Mouse (Mus musculus): Measurements from ENCODE around the gene Cic.

The Cic gene

DNA sequence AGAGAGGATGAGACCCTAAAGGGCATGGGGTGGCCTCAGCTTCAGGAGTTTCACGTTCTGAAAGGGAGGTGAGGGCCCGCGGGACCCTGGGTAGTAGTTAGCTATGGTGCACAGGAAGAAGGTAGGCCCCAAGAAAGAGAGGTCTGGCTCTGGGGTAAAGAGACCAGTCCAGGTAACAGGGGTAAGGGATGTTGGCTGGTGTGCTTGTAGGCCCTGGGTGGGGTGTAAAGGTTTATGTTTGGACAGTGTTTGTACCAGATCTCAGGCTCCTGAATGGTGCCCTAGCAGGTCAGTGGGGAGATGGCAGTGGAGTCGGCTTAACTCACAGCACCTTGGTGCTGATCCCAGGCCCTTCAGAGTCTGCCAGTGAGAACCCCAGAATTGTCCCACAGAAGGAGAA lies 1.5 kb downstream of the Cic start:
- CTCF ChIA-PET: interaction anchor here (0.6 kb wide), 1 partner anchor 156 kb away, joined by 6 read pairs; no protein-coding TSS in a partner anchor

DNA sequence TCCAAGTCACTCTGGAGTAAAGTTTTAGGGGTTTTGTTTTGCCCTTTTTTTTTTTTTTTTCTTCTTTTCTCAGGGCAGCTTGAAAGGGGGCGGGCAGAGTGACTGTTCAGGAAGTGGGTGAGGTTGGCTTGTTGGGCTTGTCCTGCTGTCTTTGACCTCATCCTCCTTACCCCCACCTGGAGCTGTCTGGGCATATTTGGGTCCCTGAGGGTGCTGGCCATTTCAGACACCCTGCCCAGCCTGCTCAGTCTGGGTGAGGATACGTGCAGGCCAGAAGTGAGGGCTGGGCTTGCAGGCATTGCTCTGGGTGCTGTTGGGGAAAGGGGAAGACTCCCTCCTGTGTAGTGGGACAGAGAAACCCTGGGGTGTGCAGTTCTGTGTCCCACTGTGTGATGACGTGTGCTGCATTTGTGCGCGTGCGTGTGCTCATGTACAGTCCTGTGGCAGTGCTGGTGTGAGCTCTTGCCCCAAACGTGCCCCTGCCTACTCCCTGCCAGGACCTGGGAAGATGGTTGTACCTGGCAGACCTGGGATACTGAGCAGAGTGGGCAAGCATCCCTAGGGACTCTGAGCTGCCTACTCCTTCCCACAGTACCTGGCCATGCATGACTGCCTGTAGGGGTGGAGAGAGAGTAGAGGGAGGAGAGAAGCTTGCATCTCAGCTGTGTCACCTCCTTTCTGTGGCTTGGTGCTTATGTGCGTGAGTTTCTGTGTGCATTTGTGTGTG lies 2.2 kb downstream of the Cic start:
- CTCF ChIA-PET: interaction anchor here (0.6 to 1.0 kb wide), 2 partner anchors 156 to 184 kb away, joined by 3 to 6 read pairs; no protein-coding TSS in a partner anchor

DNA sequence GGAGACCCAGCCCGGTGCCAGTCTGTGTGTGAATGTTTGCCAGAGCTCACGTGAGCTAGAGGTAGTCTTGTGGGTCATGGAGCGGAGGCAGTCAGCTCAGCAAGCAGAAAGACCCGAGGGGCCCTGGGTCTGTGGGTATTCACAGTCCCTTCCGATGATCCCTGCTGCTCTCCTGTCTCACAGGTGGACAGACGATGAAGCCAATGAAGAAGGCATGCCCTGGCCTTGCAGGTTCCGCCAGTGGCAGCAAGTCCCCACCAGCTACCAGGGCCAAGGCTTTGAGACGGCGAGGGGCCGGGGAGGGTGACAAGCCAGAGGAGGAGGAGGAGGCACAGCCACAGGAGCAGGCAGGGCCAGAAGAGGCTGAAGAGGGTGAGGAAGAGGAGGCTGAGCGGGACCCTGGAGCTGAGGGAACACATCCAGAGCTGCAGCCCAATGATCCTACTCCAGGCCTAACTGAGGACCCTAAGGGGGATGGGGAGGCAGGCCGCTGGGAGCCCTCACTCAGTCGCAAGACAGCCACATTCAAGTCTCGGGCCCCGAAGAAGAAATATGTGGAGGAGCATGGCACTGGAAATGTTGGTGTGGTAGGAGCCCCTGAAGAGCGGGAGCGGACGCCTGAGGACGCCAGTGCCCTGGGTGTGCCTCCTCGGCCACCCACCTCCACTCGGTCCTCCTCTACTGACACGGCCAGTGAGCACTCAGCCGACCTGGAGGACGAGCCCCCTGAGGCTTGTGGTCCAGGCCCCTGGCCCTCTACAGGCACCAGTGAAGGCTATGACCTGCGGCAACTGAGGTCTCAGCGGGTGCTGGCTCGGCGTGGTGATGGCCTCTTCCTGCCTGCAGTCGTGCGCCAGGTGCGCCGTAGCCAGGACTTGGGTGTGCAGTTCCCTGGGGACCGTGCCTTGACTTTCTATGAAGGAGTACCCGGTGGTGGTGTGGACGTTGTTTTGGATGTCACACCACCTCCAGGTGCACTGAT lies 3.4 kb downstream of the Cic start:
- CTCF ChIA-PET: interaction anchor here (1.0 kb wide), 1 partner anchor 185 kb away, joined by 3 read pairs; no protein-coding TSS in a partner anchor

DNA sequence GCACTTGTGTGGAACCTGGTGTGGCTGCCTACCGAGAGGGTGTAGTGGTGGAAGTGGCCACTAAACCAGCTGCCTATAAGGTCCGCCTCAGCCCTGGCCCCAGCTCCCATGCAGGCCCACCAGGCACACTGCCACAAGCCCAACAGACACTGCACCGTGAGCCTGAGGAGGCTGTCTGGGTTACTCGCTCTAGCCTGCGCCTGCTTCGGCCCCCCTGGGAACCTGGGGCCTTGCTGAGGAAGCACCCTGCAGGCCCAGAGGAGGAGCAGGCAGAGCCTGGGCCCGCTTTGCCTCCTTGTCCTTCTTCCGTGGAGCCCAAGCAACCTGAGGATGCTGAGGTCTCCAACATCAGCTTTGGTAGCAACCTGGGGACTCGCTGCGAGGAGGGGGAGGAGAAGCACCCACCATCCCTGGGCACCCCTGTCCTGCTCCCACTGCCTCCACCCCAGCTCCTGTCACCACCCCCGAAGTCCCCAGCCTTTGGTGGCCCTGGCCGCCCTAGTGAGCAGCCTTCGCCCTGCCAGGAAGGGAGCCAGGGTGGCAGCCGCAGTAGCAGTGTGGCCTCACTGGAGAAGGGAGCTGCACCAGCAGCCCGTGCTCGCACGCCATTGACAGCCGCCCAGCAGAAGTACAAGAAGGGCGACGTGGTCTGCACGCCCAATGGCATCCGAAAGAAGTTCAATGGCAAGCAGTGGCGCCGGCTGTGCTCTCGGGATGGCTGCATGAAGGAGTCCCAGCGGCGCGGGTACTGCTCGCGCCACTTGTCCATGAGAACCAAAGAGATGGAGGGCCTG lies 4.3 kb downstream of the Cic start:
- CTCF ChIA-PET: no interaction called here

DNA sequence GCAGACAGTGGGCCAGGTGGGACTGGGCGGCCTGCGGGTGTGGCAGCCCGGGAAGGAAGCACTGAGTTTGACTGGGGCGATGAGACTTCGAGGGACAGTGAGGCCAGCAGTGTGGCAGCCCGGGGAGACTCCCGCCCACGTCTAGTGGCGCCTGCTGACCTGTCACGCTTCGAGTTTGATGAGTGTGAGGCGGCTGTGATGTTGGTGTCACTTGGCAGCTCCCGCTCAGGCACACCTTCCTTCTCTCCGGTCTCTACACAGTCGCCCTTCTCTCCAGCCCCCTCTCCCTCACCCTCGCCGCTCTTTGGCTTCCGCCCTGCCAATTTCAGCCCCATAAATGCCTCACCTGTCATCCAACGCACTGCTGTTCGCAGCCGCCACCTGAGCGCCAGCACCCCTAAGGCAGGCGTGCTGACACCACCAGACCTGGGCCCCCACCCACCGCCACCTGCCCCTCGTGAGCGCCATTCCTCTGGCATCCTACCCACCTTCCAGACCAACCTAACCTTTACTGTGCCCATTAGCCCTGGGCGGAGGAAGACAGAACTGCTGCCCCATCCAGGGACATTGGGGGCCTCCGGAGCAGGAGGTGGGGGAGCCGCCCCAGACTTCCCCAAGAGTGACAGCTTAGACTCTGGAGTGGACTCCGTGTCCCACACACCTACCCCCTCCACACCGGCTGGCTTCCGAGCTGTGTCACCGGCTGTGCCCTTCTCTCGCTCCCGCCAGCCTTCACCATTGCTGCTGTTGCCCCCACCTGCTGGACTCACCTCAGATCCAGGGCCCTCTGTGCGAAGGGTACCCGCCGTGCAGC lies 5.1 kb downstream of the Cic start:
- CTCF ChIA-PET: interaction anchor here (0.9 kb wide), 1 partner anchor 55 kb away, joined by 4 read pairs; no protein-coding TSS in a partner anchor

DNA sequence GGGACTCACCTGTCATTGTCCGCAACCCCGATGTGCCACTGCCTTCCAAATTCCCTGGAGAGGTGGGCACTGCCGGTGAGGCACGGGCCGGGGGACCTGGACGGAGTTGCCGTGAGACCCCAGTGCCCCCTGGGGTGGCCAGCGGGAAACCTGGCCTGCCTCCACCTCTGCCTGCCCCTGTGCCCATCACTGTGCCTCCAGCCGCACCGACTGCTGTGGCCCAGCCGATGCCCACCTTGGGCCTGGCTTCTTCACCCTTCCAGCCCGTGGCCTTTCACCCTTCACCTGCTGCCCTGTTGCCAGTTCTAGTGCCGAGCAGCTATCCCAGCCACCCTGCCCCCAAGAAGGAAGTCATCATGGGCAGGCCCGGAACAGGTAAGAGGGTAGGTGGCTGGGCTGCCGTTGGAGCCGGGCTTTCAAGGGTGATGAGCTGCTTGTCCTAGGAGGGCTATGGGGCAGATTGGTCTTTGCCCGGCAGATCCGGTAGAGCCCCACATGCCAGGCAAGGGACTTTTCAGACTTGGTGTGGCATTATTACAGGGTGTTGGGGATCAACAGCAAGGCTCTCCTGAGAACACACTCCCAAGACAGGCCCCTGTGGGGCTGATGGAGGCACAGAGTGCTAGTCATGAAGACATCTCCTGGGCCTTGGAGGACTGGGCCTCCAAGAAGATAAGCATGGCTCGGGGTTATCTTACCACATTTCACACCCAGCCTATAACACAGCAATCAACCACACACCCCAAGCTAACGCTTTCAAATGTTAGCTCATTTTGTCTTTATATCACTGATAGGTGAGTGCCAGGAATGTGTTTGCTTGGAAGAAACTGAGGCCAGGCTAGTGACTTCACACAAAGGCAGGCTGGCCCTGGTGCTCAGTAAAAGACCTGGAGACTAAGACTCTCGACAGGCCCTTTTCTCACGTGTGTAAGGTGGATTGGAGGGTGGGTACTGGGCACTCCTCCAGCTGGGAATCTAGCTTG lies 6.0 kb downstream of the Cic start:
- CTCF ChIA-PET: interaction anchor here (0.9 to 1.0 kb wide), 2 partner anchors 21 to 56 kb away, joined by 4 read pairs; no protein-coding TSS in a partner anchor

DNA sequence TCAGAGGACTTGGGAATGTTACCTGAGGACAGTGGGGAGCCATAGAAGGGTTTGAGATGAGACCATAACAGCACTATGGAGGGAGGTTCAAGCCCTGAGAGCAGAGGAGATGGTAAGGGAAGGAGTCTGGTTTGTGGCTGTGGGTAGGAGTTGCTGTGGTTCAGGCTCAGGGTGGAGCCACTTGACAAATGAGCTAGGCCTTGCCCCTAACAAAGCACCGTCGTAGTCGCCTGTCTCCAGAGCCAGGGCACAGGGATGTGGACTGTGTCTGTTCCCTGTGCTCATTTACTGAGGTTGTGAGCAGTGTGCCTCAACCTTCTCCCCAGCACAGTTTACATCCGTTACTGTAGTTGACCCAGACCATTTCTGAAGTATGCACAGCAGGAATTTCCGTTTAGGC lies 7.1 kb downstream of the Cic start:
- CTCF ChIA-PET: no interaction called here

DNA sequence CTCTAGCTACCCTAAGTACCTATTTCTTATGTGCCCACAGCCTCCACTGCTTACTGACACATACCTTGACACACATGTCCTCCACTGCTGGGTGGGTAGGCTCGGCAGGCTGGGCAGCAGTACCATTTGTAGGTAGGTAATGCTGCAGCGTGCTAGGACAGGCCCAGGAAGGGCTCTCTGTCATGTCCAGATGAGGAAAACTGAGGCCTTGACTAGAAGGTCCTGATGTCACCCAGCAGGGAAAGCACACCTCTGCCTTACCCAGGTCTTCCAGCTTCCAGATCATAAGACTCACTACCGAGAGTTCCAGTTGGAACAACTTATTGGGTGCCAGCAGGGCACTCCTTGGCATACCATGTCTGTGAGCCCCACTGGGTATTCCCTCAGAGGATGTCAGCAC lies 7.5 kb downstream of the Cic start:
- CTCF ChIA-PET: interaction anchor here (0.6 kb wide), 1 partner anchor 70 kb away, joined by 3 read pairs; no protein-coding TSS in a partner anchor

DNA sequence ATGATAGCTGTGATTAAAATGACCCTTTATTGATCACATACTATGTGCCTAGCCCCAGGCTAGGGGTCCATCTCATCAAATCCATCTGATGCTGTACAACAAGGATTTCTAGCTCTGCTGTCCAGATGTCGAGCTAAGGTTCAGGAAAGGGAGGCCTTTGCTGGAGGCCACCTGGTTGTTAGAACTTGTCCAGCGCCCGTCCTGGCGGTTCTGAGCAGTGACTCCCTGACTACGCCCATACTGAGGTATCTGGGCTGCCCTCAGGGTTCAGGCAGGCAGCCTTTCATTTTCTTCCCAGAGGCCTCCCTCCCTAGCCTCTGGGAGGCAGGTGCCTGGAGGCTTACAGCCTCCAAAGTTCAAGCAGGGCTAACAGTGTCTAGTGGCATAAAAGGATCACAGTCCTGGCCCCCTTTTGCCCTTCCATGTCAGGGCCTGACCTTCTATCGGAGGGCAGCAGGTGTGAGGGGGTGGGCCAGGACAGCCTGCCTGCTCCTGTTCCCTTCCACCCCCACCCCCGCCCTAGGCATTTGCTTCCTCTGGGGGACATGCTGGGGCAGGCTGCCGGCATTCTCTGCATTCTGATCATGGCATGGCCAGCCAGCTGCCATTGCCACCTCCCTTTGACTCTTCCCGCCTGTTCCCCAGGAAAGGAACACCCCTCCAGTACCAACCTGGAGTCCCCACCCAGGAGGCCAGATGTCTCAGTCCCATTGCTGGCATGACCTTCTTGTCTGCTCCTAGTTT lies 8.2 kb downstream of the Cic start:
- CTCF ChIA-PET: interaction anchor here (0.6 kb wide), 1 partner anchor 71 kb away, joined by 3 read pairs; no protein-coding TSS in a partner anchor

DNA sequence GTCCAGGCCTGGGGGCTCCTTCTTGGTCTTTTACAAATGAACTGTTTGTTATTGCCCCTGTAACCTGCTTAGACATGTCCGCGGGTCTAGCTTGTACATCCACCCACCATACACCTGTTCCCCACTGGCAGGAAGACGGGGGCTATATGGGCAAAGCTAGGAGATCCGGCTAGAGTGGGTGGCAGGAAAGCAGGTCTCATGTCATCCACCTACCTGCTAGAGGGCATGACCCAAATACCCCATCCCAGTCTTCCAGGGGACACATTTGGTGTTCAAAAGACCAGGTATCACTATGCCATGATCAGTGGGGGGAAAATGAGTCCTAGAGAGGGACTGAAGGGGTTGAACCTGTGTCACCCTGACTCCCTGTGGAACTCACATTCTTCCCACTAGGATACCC lies 9.9 kb downstream of the Cic start:
- CTCF ChIA-PET: interaction anchor here (0.7 kb wide), 1 partner anchor 389 kb away, joined by 3 read pairs; no protein-coding TSS in a partner anchor

DNA sequence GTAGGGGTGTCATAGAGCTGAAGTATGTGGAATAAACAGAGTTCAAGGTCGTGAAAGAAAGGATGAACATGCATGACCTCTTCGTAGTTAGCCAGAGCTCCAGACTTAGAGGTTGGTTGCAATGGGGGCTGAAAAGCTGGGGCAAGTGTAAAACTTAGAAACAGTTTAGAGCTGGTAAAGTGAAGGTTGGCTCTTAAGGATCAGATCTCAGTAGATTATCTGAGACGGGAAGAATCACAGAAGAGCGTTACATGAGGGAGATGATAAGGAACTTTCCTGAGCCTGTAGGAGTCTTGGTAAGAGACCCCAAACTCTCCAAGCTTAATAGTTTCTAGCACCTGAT lies 10.5 kb downstream of the Cic start:
- CTCF ChIA-PET: interaction anchor here (0.5 to 0.7 kb wide), 6 partner anchors 81 to 388 kb away, joined by 3 to 11 read pairs (median 4); no protein-coding TSS in a partner anchor

DNA sequence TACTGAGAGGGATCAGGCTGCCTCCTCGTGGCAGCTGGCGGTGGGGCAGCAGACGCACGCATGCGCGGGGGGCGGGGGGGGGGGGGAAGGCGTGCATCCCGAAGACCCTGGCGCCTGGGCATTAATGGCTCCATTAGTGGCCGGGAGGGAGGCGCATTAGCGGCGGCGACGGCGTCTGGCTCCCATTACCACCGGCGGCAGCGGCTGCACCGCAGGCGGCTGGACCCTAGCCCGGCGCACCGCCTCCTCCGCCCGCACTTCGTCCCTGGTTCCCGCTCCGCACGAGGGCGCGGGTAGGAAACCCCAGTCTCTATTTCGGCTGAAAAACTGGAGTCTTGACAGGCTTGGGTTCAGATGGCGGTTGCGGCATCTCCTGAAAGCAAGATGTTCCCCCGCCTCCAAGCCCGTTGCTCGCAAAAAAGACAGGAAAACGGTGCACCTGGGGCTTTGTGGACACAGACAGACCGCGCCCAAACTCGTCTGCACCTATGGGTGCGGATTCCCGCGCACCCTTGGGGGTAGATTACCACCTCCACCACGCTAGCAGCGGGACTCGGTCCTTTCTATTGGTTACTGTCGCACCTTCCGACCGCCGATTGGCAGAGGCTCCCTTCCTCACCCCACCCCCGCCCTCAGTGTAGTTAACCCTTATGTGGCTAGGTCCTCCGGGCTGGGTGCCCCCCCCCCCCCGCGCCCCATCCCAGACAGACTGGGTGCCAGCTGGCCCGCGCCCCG lies 11.0 kb downstream of the Cic start:
- CTCF ChIA-PET: interaction anchor here (0.5 to 0.7 kb wide), 6 partner anchors 82 to 172 kb away, joined by 3 to 11 read pairs (median 6); no protein-coding TSS in a partner anchor

DNA sequence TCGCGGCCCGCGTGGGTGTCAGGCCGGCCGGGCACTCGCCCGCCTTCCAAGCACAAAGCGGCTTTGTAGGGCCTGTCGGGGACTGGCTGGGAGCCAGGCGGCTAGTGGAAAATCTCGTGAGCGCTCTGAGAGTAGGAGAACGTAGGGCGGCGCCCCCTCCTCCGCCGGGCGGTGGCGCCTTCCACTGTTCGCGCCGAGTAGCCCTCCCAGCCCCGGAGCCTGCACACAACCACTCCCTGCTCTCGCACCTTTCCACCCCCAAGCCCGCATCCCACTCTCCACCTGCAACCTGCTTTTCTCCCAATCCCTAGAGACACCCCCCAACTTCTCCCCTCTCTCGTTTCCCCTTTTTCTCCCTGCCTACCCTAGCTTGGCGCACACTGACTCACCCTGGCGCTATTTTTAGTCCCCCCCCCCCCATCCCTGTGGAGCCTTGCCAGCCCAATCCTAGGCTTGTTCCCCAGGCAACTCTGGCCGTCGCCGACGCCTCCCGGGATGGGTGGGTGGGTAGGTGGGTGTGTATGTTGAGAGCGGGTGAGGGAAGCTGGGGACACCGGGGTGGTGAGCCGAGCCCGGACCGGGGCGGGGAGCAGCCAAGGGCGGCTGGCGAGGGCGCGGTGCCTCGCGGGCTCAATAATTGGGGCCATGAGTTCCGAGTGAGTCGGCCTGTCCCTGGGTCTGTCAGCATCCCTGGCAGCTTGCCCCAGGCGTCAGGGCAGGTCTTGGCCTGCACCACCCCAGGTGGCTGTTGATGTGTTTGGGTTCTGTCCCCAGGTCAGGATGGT lies 11.8 kb downstream of the Cic start:
- CTCF ChIA-PET: interaction anchor here (0.6 kb wide), 1 partner anchor 102 kb away, joined by 6 read pairs; no protein-coding TSS in a partner anchor

DNA sequence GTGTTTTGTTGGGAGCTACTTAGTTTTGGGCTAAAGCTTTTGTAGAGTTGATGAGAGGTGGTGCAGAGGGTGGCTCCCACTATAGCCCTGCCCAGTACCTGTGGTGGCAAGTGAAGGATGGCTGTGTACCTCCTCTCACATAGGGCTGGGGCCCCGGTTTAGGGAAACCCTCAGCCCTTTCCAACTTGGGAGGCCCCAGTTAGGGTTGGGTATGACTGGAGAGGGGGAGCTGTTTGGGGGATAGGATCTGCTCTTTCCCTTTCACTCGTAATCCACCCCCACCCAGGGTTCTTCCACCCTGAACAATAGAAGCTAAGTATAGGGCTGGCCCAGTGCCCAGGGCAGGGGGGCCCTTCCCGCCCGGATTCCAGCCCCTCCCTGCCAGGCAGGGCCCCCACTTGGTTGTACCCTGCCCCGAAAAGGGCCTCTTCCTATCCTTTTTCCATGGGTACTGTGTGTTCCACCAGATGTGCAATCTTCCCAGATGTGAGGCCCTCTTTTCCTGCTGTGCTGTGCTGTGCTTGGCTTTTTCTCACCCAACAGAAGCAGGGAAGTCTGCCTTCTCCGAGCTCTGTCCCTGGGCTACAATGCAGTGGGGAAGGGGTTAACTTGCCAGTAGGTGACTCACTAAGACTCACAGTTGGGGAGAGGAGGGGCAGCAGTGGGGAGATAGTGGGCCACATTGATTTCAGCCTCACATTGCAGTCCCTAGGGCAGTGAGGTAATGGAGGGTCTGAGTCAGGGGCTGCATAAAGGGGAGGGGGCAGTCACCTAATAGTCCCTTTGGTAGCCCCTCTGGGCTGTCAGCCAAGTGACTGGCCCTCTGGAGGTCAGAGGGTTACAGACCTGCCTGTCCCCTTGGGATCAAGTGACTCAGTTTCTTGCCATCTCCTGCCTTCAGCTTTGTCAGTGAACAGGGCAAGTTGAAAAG lies 12.6 kb downstream of the Cic start:
- CTCF ChIA-PET: interaction anchor here (0.6 to 0.9 kb wide), 2 partner anchors 35 to 176 kb away, joined by 3 read pairs; no protein-coding TSS in a partner anchor

DNA sequence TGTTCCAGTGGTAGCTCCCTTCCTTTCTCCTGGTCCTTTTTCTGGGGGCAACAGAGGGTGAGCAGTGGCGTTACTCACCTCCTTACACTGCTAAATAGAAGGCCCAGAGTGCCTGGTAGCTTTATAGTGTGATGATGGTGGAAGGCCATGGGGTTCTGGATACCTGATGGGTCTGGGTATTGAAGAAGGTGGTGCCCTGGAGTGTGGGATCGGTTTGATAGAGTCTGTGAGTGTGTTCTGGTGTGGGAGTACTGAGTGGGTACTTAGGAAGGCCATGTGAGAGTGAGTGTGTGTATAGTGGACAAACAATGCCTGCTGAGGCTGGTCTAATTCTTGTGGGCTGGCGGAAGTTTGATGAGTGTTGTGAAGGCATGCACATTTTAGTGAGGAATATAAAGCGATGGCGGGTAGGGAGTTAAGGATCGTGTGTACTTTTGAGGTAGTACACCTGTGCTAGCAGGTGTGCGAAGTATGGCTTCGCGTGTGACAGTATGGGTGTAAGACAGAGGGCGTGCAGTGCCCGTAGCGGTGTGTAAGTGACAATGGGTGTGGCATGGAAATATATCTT lies 13.7 kb downstream of the Cic start:
- CTCF ChIA-PET: no interaction called here
